Mouse (Mus musculus): Measurements from ENCODE around the gene Ficd. TPM values are rescaled to one million over a fixed set of nuclear protein-coding genes. Genes with fewer than 3 reads are reported as not detected.

The Ficd gene
- polyA plus RNA-seq, 1 experiment = 5.0 TPM

DNA sequence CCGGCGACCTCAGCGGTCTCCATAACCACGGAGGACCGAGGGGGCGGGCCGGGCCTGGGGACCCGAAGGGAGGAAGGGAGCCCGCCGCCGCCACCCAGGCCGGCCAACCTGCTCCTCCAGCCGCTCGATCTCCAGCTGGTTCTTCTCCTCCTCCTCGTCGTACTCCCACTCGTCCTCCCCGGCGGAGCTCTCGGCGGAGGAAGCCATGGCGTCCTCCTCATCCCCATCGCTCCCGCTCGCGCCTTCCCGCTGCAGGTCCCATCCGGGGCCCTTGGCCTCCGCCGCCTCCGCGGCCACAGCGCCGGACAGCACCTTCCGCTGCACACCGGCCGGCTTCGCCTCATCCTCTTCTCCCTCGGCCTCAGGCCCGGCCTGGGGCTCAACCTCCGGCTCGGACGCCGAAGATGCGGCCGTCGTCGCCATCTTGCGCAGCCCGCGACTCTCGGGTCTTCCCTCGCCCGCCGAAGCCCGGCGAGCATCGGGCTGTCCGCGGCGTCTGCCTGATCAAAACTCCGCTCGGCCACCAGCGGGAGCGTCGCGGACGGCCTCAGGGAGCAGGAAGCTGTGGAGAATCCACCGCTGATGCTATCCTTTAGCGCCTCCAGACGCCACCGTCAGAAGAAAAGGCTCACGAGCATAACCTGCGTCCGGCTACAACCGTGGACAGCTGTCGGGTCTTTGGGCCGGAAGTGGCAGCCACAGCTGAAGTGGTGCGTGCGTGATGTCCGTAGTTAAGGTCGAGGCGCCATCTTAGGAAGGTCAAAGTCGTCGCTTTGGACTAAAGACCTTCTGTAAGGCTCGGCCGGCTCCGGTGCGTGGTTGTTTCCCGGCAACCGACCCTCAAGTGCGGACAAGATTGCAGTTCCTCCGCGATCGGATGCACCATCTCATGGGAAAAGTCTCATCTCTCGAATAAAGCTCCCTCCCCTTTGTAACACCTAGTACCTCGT is 35.9 kb downstream of the Ficd start:
- TF ChIP-seq USF1 (IDR thresholded peaks at IDR 0.05; ENCODE audit: low read depth) = no peak
- TF ChIP-seq TCF12 (IDR thresholded peaks at IDR 0.05; ENCODE audit: insufficient read depth, poor library complexity, severe bottlenecking) = no peak
- TF ChIP-seq MYOG (IDR thresholded peaks at IDR 0.05; ENCODE audit: control insufficient read depth in 1 of 3, insufficient read depth in 1 of 3, insufficient read length in 2 of 3, low read depth in 2 of 3) = peak in 2 of 3 experiments; percentile 61 to 74
- TF ChIP-seq MYOD1 (IDR thresholded peaks at IDR 0.05; ENCODE audit: control insufficient read depth in 1 of 3, insufficient read length in 2 of 3, low read depth in 2 of 3) = peak in 2 of 3 experiments; percentile 74 to 78
- peak; percentile 98 for TF ChIP-seq MAX (IDR thresholded peaks at IDR 0.05; ENCODE audit: low read depth)
- peak; percentile 42 for TF ChIP-seq SRF (IDR thresholded peaks at IDR 0.05; ENCODE audit: control insufficient read depth, insufficient read length, low read depth)
- TF ChIP-seq POLR2A (IDR thresholded peaks at IDR 0.05; ENCODE audit: insufficient read length, low read depth) = peak; percentile 70
- H3ac ChIP-seq (ENCODE audit: control insufficient read depth, insufficient read length) = peak overlapping the region; percentile 48
- peak overlapping the region; percentile 62 for H3K4me3 ChIP-seq
- H3K36me3 ChIP-seq (ENCODE audit: control insufficient read depth, insufficient read depth) = no peaks in the 10 kb centered on the region
- H3K79me2 ChIP-seq (ENCODE audit: control insufficient read depth, insufficient read depth) = peaks cover 61% of the 10 kb centered on the region
- H3K27me3 ChIP-seq (ENCODE audit: control insufficient read depth, insufficient read depth, insufficient read length) = no peaks in the 10 kb centered on the region
- H3K4me2 ChIP-seq (ENCODE audit: low read depth) = peak overlapping the region; percentile 98

- no peaks in the 10 kb centered on the region for H3K36me3 ChIP-seq (ENCODE audit: control insufficient read depth, insufficient read depth)
- TF ChIP-seq REST (IDR thresholded peaks at IDR 0.05; ENCODE audit: insufficient read depth, insufficient read length) (no peak), USF1 (IDR thresholded peaks at IDR 0.05; ENCODE audit: low read depth) (no peak), CEBPB (IDR thresholded peaks at IDR 0.05; ENCODE audit: insufficient read depth, poor library complexity, severe bottlenecking) (no peak), TCF12 (IDR thresholded peaks at IDR 0.05; ENCODE audit: insufficient read depth, poor library complexity, severe bottlenecking) (no peak), TCF3 (IDR thresholded peaks at IDR 0.05; ENCODE audit: insufficient read length, low read depth) (no peak), MYOG (IDR thresholded peaks at IDR 0.05; ENCODE audit: control insufficient read depth in 1 of 3, insufficient read depth in 1 of 3, insufficient read length in 2 of 3, low read depth in 2 of 3) (peak in 1 of 3 experiments; percentile 42), POLR2A (IDR thresholded peaks at IDR 0.05; ENCODE audit: insufficient read length, low read depth) (peak; percentile 80), POLR2AphosphoS2 (IDR thresholded peaks at IDR 0.05; ENCODE audit: insufficient read length, low read depth) (peak; percentile 51), MAX (IDR thresholded peaks at IDR 0.05; ENCODE audit: low read depth) (peak; percentile 79), MYOD1 (IDR thresholded peaks at IDR 0.05; ENCODE audit: control insufficient read depth in 1 of 3, insufficient read length in 2 of 3, low read depth in 2 of 3) (peak in 1 of 3 experiments; percentile 40), E2F4 (IDR thresholded peaks at IDR 0.05; ENCODE audit: insufficient read depth) (peak; percentile 96), SRF (IDR thresholded peaks at IDR 0.05; ENCODE audit: control insufficient read depth, insufficient read length, low read depth) (peak; percentile 85)
These were observed 36.9 kb downstream of the Ficd start, which contains the start of the genes Sart3 and Iscu for GRCm38 (mm10) chr5:113772450-113772895. Gene Sart3, minus strand, starts transcription at chr5:113772510. Gene Iscu, plus strand, starts transcription at chr5:113772748.

GRCm38 (mm10) chr5:113772905-113773519 is 37.4 kb downstream of the Ficd start:
- Histone ChIP-seq H3K79me2 (ENCODE audit: control insufficient read depth, insufficient read depth) (peaks cover 46% of the 10 kb centered on the region), H3K4me3 (peak overlapping the region; percentile 62), H3K4me2 (ENCODE audit: low read depth) (peak overlapping the region; percentile 94), H3K27me3 (ENCODE audit: control insufficient read depth, insufficient read depth, insufficient read length) (no peaks in the 10 kb centered on the region), H3ac (ENCODE audit: control insufficient read depth, insufficient read length) (peak overlapping the region; percentile 48), H3K36me3 (ENCODE audit: control insufficient read depth, insufficient read depth) (no peaks in the 10 kb centered on the region)
- TF ChIP-seq SRF (IDR thresholded peaks at IDR 0.05; ENCODE audit: control insufficient read depth, insufficient read length, low read depth) = no peak
- no peak for TF ChIP-seq MAX (IDR thresholded peaks at IDR 0.05; ENCODE audit: low read depth)
- TF ChIP-seq E2F4 (IDR thresholded peaks at IDR 0.05; ENCODE audit: insufficient read depth) = no peak
- TF ChIP-seq TCF3 (IDR thresholded peaks at IDR 0.05; ENCODE audit: insufficient read length, low read depth) = no peak
- no peak for TF ChIP-seq POLR2AphosphoS2 (IDR thresholded peaks at IDR 0.05; ENCODE audit: insufficient read length, low read depth)

More at GRCm38 (mm10) chr5:113772450-113772895, 36.9 kb downstream of the Ficd start, which contains the start of the genes Sart3 and Iscu:
- H3K4me2 ChIP-seq (ENCODE audit: low read depth) = peak within 1 kb of the TSS; percentile 98
- no peaks in the 10 kb centered on the region for H3K27me3 ChIP-seq (ENCODE audit: control insufficient read depth, insufficient read depth, insufficient read length)
- H3K79me2 ChIP-seq (ENCODE audit: control insufficient read depth, insufficient read depth) = peaks cover 51% of the 10 kb centered on the region
- peak within 1 kb of the TSS; percentile 48 for H3ac ChIP-seq (ENCODE audit: control insufficient read depth, insufficient read length)
- peak within 1 kb of the TSS; percentile 62 for H3K4me3 ChIP-seq

DNA sequence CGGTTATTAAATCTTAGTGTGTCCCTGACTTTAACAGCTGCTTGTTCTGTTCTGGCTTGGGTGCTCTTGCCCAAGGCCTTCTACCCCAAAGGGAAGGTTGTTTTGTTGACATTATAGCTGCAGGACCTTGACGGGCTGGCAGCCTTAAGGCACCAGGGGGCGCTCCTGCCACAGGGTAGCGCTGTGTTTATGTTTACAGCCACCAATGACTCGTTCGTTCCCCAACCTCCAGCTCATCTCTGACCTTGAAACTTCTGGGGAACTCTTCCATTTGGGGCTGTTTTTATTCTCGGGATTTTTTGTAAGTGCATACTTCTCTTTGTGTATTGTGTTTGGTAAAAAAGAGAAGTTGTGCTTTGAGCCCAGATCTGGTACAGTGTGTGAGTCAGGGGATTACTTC is 38.1 kb downstream of the Ficd start:
- peaks cover 40% of the 10 kb centered on the region for H3K79me2 ChIP-seq (ENCODE audit: control insufficient read depth, insufficient read depth)
- H3ac ChIP-seq (ENCODE audit: control insufficient read depth, insufficient read length) = peak overlapping the region; percentile 48
- H3K36me3 ChIP-seq (ENCODE audit: control insufficient read depth, insufficient read depth) = no peaks in the 10 kb centered on the region
- no peak for TF ChIP-seq CEBPB (IDR thresholded peaks at IDR 0.05; ENCODE audit: insufficient read depth, poor library complexity, severe bottlenecking)
- no peak for TF ChIP-seq MYOG (IDR thresholded peaks at IDR 0.05; ENCODE audit: control insufficient read depth in 1 of 3, insufficient read depth in 1 of 3, insufficient read length in 2 of 3, low read depth in 2 of 3)
- no peak for TF ChIP-seq E2F4 (IDR thresholded peaks at IDR 0.05; ENCODE audit: insufficient read depth)
- H3K4me3 ChIP-seq = peak overlapping the region; percentile 62
- H3K4me2 ChIP-seq (ENCODE audit: low read depth) = peak overlapping the region; percentile 94
- no peaks in the 10 kb centered on the region for H3K27me3 ChIP-seq (ENCODE audit: control insufficient read depth, insufficient read depth, insufficient read length)
